Comparison of ENCODE assay signal across 20 mouse cellular contexts in genomic region chr1:33650875-33651274, GRCm38 (mm10).
"Had no signal": no experiment of that assay in that cellular context is flagged by ENCODE, and none has a peak within 500 bp of the region (broad histone marks: within the 10 kb centered on the region; RNA-seq: fewer than 3 reads in every experiment).

No protein-coding gene starts in this region.

- H3K4me1 ChIP-seq: intestine, embryonic 15.5 days; limb, embryonic 10.5 days; limb, embryonic 13.5 days; lung, embryonic 15.5 days; midbrain, embryonic 10.5 days; midbrain, embryonic 13.5 days had no signal

- H3K27me3 ChIP-seq: intestine, embryonic 15.5 days; limb, embryonic 13.5 days; lung, embryonic 15.5 days; megakaryocyte, embryonic 14.5 days; midbrain, embryonic 13.5 days; neural tube, embryonic 13.5 days had no signal

- ATAC-seq: intestine, embryonic 15.5 days; midbrain, embryonic 13.5 days; midbrain, embryonic 16.5 days had no signal

- H3K4me3 ChIP-seq: intestine, embryonic 15.5 days; layer of hippocampus, adult 2 months; limb, embryonic 10.5 days; limb, embryonic 13.5 days; lung, embryonic 15.5 days; megakaryocyte, embryonic 14.5 days; midbrain, embryonic 10.5 days; midbrain, embryonic 13.5 days; myocyte; neural tube, embryonic 13.5 days had no signal

- H3K9me3 ChIP-seq: intestine, embryonic 15.5 days; limb, embryonic 10.5 days; limb, embryonic 13.5 days; lung, embryonic 15.5 days; megakaryocyte, embryonic 14.5 days; midbrain, embryonic 10.5 days; midbrain, embryonic 13.5 days; neural tube, embryonic 13.5 days had no signal

- H3K36me3 ChIP-seq: intestine, embryonic 15.5 days had no signal

- DNase-seq: kidney, adult 11 months; kidney, postnatal 25 days; layer of hippocampus, adult 9-11 months; lung, adult 18-20 months; lung, postnatal 10 days; lung, postnatal 36 days; retina, postnatal 1 day; thymus, adult 18-20 months; thymus, postnatal 36 days had no signal

- H3K27ac ChIP-seq: intestine, embryonic 15.5 days; layer of hippocampus, adult 2 months; limb, embryonic 10.5 days; limb, embryonic 13.5 days; lung, embryonic 15.5 days; midbrain, embryonic 10.5 days; midbrain, embryonic 13.5 days; neural tube, embryonic 13.5 days had no signal

- H3K4me2 ChIP-seq: intestine, embryonic 15.5 days; limb, embryonic 13.5 days; lung, embryonic 15.5 days; midbrain, embryonic 13.5 days; neural tube, embryonic 13.5 days had no signal

- H3K9ac ChIP-seq: intestine, embryonic 15.5 days; limb, embryonic 13.5 days; lung, embryonic 15.5 days; midbrain, embryonic 13.5 days; neural tube, embryonic 13.5 days had no signal
